In genomic region chr13:76098116-76098492, GRCm38 (mm10) we compare ENCODE assay signal across 8 mouse cellular contexts. TPM values are rescaled to one million over a fixed set of nuclear protein-coding genes. Genes with fewer than 3 reads are reported as not detected.
DNase-seq lines count a peak whose midpoint lies in the region; ATAC-seq lines count a peak whose summit lies in the region.

No protein-coding gene starts in this region.

- peak; percentile 84 for ATAC-seq in forebrain, embryonic 11.5 days (replicated peaks; ENCODE audit: low FRiP score)
- ATAC-seq in megakaryocyte-erythroid progenitor cell, adult 5-6 weeks (replicated peaks; ENCODE audit: low FRiP score, low TSS enrichment, poor library complexity, severe bottlenecking), result peak; percentile 85

- peak overlapping the region; percentile 57 for H3K4me2 ChIP-seq in forebrain, embryonic 11.5 days (ENCODE audit: low read depth, low read length, severe bottlenecking)

- peak; percentile 73 for DNase-seq in kidney, adult 11 months
- no peak for DNase-seq in kidney, adult 18-20 months
- peak; percentile 50 for DNase-seq in WW6 (ENCODE audit: low read depth, low spot score)
- no peak for DNase-seq in forebrain, embryonic 11.5 days (ENCODE audit: low spot score)
- DNase-seq in kidney, postnatal 10 days, result peak; percentile 70
- DNase-seq in gastrocnemius, postnatal 4 days (ENCODE audit: low spot score in 2 of 2), result no peak
- no peak for DNase-seq in thymus, postnatal 36 days

- H3K36me3 ChIP-seq in forebrain, embryonic 11.5 days (ENCODE audit: control insufficient read depth, insufficient read depth, low read length), result no peaks in the 10 kb centered on the region

- no peaks in the 10 kb centered on the region for H3K9me3 ChIP-seq in forebrain, embryonic 11.5 days (ENCODE audit: control insufficient read depth, low read length)

- H3K27me3 ChIP-seq in forebrain, embryonic 11.5 days (ENCODE audit: control insufficient read depth, insufficient read depth, low read length), result no peaks in the 10 kb centered on the region

- WGBS in forebrain, embryonic 11.5 days, result 4% methylated on average over 16 of the region's 16 CpGs

- peak overlapping the region; percentile 73 for H3K9ac ChIP-seq in forebrain, embryonic 11.5 days (ENCODE audit: low read length)

- H3K4me1 ChIP-seq in forebrain, embryonic 11.5 days (replicated peaks; ENCODE audit: control insufficient read depth, insufficient read depth, low read length), result no peaks in the 10 kb centered on the region

- peak overlapping the region; percentile 64 for H3K4me3 ChIP-seq in forebrain, embryonic 11.5 days (ENCODE audit: low read depth, low read length)

- peak overlapping the region; percentile 41; the same call in 1 of the 2 replicates for H3K27ac ChIP-seq in forebrain, embryonic 11.5 days (ENCODE audit: low read depth, low read length)

RNA-seq across cellular contexts. Expression of gene Arsk, which starts 0.4 kb away (rescaled TPM):
- 4.8 and 6.6 TPM in 2 replicates for polyA plus RNA-seq in forebrain, embryonic 11.5 days (2014; fragmentation: Nextera tagmentation; extraction: Ambion mirVana)
- total RNA-seq in megakaryocyte-erythroid progenitor cell, adult 5-6 weeks (2014; fragmentation: Nextera tagmentation), result 12.3 and 14.9 TPM in 2 replicates
- 8.4 and 14.1 TPM in 2 replicates for total RNA-seq in megakaryocyte-erythroid progenitor cell, adult 5-6 weeks (2017)
- 1 to 10 TPM; 5.4 to 6.9 TPM for total RNA-seq in gastrocnemius, postnatal 4 days (2021)

RNA-seq across cellular contexts. Expression of gene Ttc37, which starts 0.4 kb away (rescaled TPM):
- 17.0 and 17.3 TPM in 2 replicates for polyA plus RNA-seq in forebrain, embryonic 11.5 days (2014; fragmentation: Nextera tagmentation; extraction: Ambion mirVana)
- 22.0 and 32.6 TPM in 2 replicates for total RNA-seq in megakaryocyte-erythroid progenitor cell, adult 5-6 weeks (2014; fragmentation: Nextera tagmentation)
- 33.9 and 38.7 TPM in 2 replicates for total RNA-seq in megakaryocyte-erythroid progenitor cell, adult 5-6 weeks (2017)
- total RNA-seq in gastrocnemius, postnatal 4 days (2021), result 10 to 100 TPM; 17.5 to 19.4 TPM

RNA-seq across cellular contexts. Expression of gene Gpr150, which starts 41.3 kb away (rescaled TPM):
- 0.36 and 0.48 TPM in 2 replicates for polyA plus RNA-seq in forebrain, embryonic 11.5 days (2014; fragmentation: Nextera tagmentation; extraction: Ambion mirVana)
- 0.96 TPM in 1 of 2 replicates, not detected in the other for total RNA-seq in megakaryocyte-erythroid progenitor cell, adult 5-6 weeks (2014; fragmentation: Nextera tagmentation)
- 0.99 TPM in 1 of 2 replicates, not detected in the other for total RNA-seq in megakaryocyte-erythroid progenitor cell, adult 5-6 weeks (2017)
- not detected for total RNA-seq in gastrocnemius, postnatal 4 days (2021)

Comparison
In these comparisons a context has a peak if more than half of its experiments do, and no peak if none do; other contexts are left out.
1. DNase-seq: peak in kidney, adult 11 months (single experiment), WW6 (single experiment) and kidney, postnatal 10 days (single experiment); none in kidney, adult 18-20 months (single experiment), forebrain, embryonic 11.5 days (single experiment), gastrocnemius, postnatal 4 days (0 of 2) and thymus, postnatal 36 days (0 of 2).